Mouse (Mus musculus) embryonic facial prominence, embryonic 11.5 days (tissue): ENCODE data around the gene Synm. TPM values are rescaled to one million over a fixed set of nuclear protein-coding genes. Genes with fewer than 3 reads are reported as not detected.

Experiments
- ATAC-seq: fragments of 200-750 bp; cut with Nextera tagmentation; replicated peaks from 2 replicates; pipeline ENCODE4 v1.8.0; 2017; ENCODE audit warnings: low read depth; ENCODE audit not compliant: insufficient number of reproducible peaks, low FRiP score, low TSS enrichment
- DNase-seq: peaks from one replicate; pipeline ENCODE4 v3.0.0-alpha.2; 2015; ENCODE audit warnings: low spot score
- H3K27ac ChIP-seq: fragments of 300-500 bp; sonication (generic); replicated peaks from 2 replicates; pipeline ENCODE4 v1.5.1; 2014; ENCODE audit warnings: mild to moderate bottlenecking, low read depth, low read length, control low read depth
- H3K27me3 ChIP-seq: fragments of 300-500 bp; sonication (generic); 2 replicates; pipeline ENCODE4 v1.6.1; 2014; ENCODE audit warnings: mild to moderate bottlenecking, low read length, moderate library complexity, mixed read lengths; ENCODE audit not compliant: control insufficient read depth, insufficient read depth
- H3K36me3 ChIP-seq: fragments of 300-500 bp; sonication (generic); replicated peaks from 2 replicates; pipeline ENCODE4 v1.6.1; 2014; ENCODE audit warnings: low read depth, mild to moderate bottlenecking, low read length, moderate library complexity, mixed read lengths; ENCODE audit not compliant: control insufficient read depth, insufficient read depth
- H3K4me1 ChIP-seq: fragments of 300-500 bp; sonication (generic); 2 replicates; pipeline ENCODE4 v1.6.1; 2014; ENCODE audit warnings: low read length, mixed read lengths; ENCODE audit not compliant: control insufficient read depth, insufficient read depth
- H3K4me2 ChIP-seq: fragments of 300-500 bp; sonication (generic); 2 replicates; pipeline ENCODE4 v1.6.1; 2014; ENCODE audit warnings: low read depth, mild to moderate bottlenecking, control low read depth, low read length, moderate library complexity
- H3K4me3 ChIP-seq: fragments of 300-500 bp; sonication (generic); 2 replicates; pipeline ENCODE4 v1.5.1; 2014; ENCODE audit warnings: low read depth, low read length, control low read depth
- H3K9ac ChIP-seq: fragments of 300-500 bp; sonication (generic); replicated peaks from 2 replicates; pipeline ENCODE4 v1.6.1; 2014; ENCODE audit warnings: mild to moderate bottlenecking, control low read depth, low read length
- H3K9me3 ChIP-seq: fragments of 300-500 bp; sonication (generic); replicated peaks from 2 replicates; pipeline ENCODE4 v1.6.1; 2016; ENCODE audit warnings: mild to moderate bottlenecking, low read length, inconsistent platforms, mixed read lengths; ENCODE audit not compliant: control insufficient read depth
- WGBS: fragments of 180-500 bp; shearing (Covaris S2); extraction: QIAGEN DNeasy Blood & Tissue Kit; methylation state at CpG from one replicate; pipeline ENCODE4 v1.1.7; 2014; 5-methylcytosine and 5-hydroxymethylcytosine counted together
- polyA plus RNA-seq: library from polyadenylated mRNA; unstranded; fragments of >200 nt; fragmentation: Nextera tagmentation; extraction: Ambion mirVana; gene quantifications from 2 replicates; pipeline ENCODE4 v1.2.1, GENCODE M21; 2014

Gene Synm
- polyA plus RNA-seq, 1 experiment from 2014 or later, result 1.3 TPM

- 85% methylated on average over 4 of the region's 4 CpGs for whole genome bisulfite sequencing
- no peak for ATAC-seq
Observed at GRCm38 (mm10) chr7:67747731-67748305, 11.7 kb downstream of the Synm start.

GRCm38 (mm10) chr7:67741706-67742105 lies 17.8 kb downstream of the Synm start:
- no peak overlapping the region for H3K4me2 ChIP-seq
- 84% methylated on average over 7 of the region's 7 CpGs for WGBS
- H3K36me3 ChIP-seq, result no peaks in the 10 kb centered on the region
- no peak overlapping the region for H3K4me3 ChIP-seq
- H3K27me3 ChIP-seq, result no peaks in the 10 kb centered on the region
- H3K9ac ChIP-seq, result no peak overlapping the region
- no peaks in the 10 kb centered on the region for H3K9me3 ChIP-seq
- ATAC-seq (no peak), DNase-seq (no peak)
- no peak overlapping the region for H3K27ac ChIP-seq
- H3K4me1 ChIP-seq, result no peaks in the 10 kb centered on the region

More at GRCm38 (mm10) chr7:67747731-67748305, 11.7 kb downstream of the Synm start:
- H3K4me2 ChIP-seq, result no peak overlapping the region
- no peak overlapping the region for H3K27ac ChIP-seq
- H3K27me3 ChIP-seq, result no peaks in the 10 kb centered on the region
- no peak overlapping the region for H3K4me3 ChIP-seq
- no peaks in the 10 kb centered on the region for H3K9me3 ChIP-seq
- no peaks in the 10 kb centered on the region for H3K36me3 ChIP-seq
- H3K9ac ChIP-seq, result no peak overlapping the region
- H3K4me1 ChIP-seq, result no peaks in the 10 kb centered on the region
- no peak for DNase-seq

- no peak overlapping the region for H3K9ac ChIP-seq
- H3K27ac ChIP-seq, result no peak overlapping the region
- no peaks in the 10 kb centered on the region for H3K4me1 ChIP-seq
- no peak for DNase-seq
- no peak overlapping the region for H3K4me3 ChIP-seq
- H3K9me3 ChIP-seq, result no peaks in the 10 kb centered on the region
- WGBS, result 71% methylated on average over 5 of the region's 5 CpGs
- no peak for ATAC-seq
- no peaks in the 10 kb centered on the region for H3K27me3 ChIP-seq
- H3K36me3 ChIP-seq, result no peaks in the 10 kb centered on the region
- no peak overlapping the region for H3K4me2 ChIP-seq
Observed at GRCm38 (mm10) chr7:67740796-67741195, 18.7 kb downstream of the Synm start.

- no peak for ATAC-seq
- WGBS, result 89% methylated on average over 4 of the region's 4 CpGs
- H3K36me3 ChIP-seq, result no peaks in the 10 kb centered on the region
Observed at GRCm38 (mm10) chr7:67740382-67740781, 19.2 kb downstream of the Synm start.

GRCm38 (mm10) chr7:67732276-67732675 lies 27.3 kb downstream of the Synm start:
- Histone ChIP-seq H3K4me3 (no peak overlapping the region), H3K4me2 (no peak overlapping the region), H3K9me3 (no peaks in the 10 kb centered on the region), H3K36me3 (peaks cover 2% of the 10 kb centered on the region; the same call in 1 of the 2 replicates), H3K27me3 (no peaks in the 10 kb centered on the region), H3K4me1 (no peaks in the 10 kb centered on the region), H3K27ac (no peak overlapping the region), H3K9ac (no peak overlapping the region)
- DNase-seq, result no peak
- 87% methylated on average over 4 of the region's 4 CpGs for WGBS
- no peak for ATAC-seq

More at GRCm38 (mm10) chr7:67740382-67740781, 19.2 kb downstream of the Synm start:
- DNase-seq, result no peak
- Histone ChIP-seq H3K4me3 (no peak overlapping the region), H3K27me3 (no peaks in the 10 kb centered on the region), H3K27ac (no peak overlapping the region; the same call in 1 of the 2 replicates), H3K4me2 (no peak overlapping the region), H3K4me1 (no peaks in the 10 kb centered on the region), H3K9me3 (no peaks in the 10 kb centered on the region), H3K9ac (no peak overlapping the region; the same call in 1 of the 2 replicates)

GRCm38 (mm10) chr7:67730431-67731110 lies 29.0 kb downstream of the Synm start:
- no peaks in the 10 kb centered on the region for H3K4me1 ChIP-seq
- H3K27ac ChIP-seq, result no peak overlapping the region
- H3K9ac ChIP-seq, result no peak overlapping the region
- H3K9me3 ChIP-seq, result no peaks in the 10 kb centered on the region
- 71% methylated on average over 5 of the region's 5 CpGs for WGBS
- H3K27me3 ChIP-seq, result no peaks in the 10 kb centered on the region
- no peak overlapping the region for H3K4me2 ChIP-seq
- no peak overlapping the region for H3K4me3 ChIP-seq
- peaks cover 2% of the 10 kb centered on the region; the same call in 1 of the 2 replicates for H3K36me3 ChIP-seq
- no peak for DNase-seq
- ATAC-seq, result no peak

GRCm38 (mm10) chr7:67728809-67729208 lies 30.7 kb downstream of the Synm start:
- WGBS, result 92% methylated on average over 4 of the region's 4 CpGs
- no peaks in the 10 kb centered on the region for H3K9me3 ChIP-seq
- H3K27ac ChIP-seq, result no peak overlapping the region
- ATAC-seq (no peak), DNase-seq (no peak)
- H3K9ac ChIP-seq, result no peak overlapping the region
- H3K36me3 ChIP-seq, result peaks cover 2% of the 10 kb centered on the region; the same call in 1 of the 2 replicates
- H3K4me3 ChIP-seq, result no peak overlapping the region
- H3K27me3 ChIP-seq, result no peaks in the 10 kb centered on the region
- H3K4me1 ChIP-seq, result no peaks in the 10 kb centered on the region
- H3K4me2 ChIP-seq, result no peak overlapping the region

GRCm38 (mm10) chr7:67728203-67728602 lies 31.3 kb downstream of the Synm start:
- Histone ChIP-seq H3K27ac (no peak overlapping the region), H3K4me3 (no peak overlapping the region), H3K36me3 (peaks cover 2% of the 10 kb centered on the region; the same call in 1 of the 2 replicates), H3K27me3 (no peaks in the 10 kb centered on the region), H3K9ac (no peak overlapping the region), H3K4me1 (no peaks in the 10 kb centered on the region), H3K9me3 (no peaks in the 10 kb centered on the region), H3K4me2 (no peak overlapping the region)
- no peak for DNase-seq
- ATAC-seq, result no peak
- WGBS, result 92% methylated on average over 4 of the region's 4 CpGs
